Mouse (Mus musculus) c-Kit-positive CD71-positive TER-119-positive erythroid progenitor cells, embryonic 14.5 days (primary cell): Measurements from ENCODE around the gene Slf2.

Source experiments
- DNase-seq: peaks from one replicate; pipeline ENCODE4 v3.0.0-alpha.2; 2013; ENCODE audit warnings: low spot score

The Slf2 gene

DNA sequence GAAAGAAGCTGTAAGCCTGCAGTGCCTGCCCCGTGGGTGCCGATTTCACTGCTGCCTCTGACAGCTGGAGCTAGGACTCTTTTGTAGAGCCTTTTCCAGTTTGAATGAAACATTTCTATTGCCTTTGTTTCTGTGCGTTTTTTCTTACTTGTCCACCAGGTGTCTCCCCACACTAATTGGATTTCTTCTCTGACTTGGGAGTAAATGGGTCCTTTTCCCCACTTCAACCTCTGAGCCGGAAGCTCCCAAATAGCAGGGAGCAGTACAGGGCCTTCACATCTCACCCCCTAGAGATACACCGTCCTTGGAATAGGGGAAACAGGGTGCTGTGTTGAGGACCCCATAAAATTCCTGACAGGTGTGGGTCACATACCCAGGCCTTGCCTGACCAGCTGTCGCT lies 81.7 kb downstream of the Slf2 start:
- no peak for DNase-seq

DNA sequence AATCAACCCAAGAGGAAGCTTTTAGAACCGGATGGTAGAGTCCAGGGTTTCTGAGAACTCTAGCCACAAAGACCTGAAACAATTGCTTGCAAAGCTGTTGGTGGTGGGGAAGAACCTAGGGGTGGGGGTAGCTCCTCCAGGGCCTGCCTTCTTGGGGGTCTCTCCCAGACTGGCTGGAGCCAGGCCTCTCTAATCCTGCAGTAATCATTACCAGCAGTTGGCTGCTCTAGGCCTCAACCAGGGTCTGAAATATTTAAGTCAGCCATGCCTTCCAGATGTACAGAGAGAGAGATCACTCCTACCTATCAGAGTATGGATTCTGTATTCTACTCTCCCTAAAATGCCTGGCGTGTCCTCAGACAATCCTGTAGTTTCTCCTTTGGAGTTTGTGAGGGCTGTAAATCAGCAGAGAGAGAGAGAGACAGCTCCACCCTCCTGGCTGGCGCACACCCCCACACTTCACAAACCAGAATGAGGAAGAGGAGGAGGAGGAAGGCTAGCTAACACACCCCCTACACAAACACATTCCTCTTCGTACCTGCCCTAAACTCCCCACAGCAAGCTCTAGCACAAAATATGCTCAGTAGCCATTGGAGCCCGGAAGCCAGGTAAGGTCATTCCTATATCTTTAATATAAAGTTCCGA lies 82.8 kb downstream of the Slf2 start:
- no peak for DNase-seq

DNA sequence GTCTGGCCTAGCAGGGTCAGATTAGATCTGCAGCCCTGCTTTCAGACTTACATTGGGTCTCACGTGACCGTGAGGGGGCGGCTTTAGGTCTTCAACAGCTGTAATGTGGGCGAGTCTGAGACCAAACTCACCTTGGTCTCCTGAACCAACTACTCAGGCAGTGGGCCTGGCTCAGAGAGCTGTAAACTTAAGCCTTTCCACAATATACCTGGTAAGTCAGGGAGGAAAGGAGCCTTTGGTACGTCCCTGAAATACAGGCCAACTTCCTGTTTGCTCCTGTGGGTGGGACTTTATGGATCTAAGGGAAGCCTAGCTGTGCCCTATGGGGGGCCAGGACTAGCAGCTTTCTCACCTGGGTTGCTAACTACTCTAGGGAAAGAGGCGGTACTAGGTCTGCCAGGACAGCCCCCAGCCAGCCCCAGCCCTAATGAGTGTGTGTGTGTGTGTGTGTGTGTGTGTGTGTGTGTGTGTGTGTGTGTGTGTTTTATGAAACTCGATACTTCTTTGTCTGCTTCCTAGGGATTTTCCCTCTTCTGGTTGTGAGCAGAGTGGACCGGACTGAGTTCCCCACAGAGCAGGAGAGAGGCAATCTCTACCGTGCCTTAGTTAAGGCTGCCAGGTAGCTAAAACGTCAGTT lies 83.5 kb downstream of the Slf2 start, which contains the start of gene Lzts2:
Gene Lzts2 (plus strand): TSS at position 80 of the 637 bp plus-strand sequence.
- DNase-seq, result no peak

DNA sequence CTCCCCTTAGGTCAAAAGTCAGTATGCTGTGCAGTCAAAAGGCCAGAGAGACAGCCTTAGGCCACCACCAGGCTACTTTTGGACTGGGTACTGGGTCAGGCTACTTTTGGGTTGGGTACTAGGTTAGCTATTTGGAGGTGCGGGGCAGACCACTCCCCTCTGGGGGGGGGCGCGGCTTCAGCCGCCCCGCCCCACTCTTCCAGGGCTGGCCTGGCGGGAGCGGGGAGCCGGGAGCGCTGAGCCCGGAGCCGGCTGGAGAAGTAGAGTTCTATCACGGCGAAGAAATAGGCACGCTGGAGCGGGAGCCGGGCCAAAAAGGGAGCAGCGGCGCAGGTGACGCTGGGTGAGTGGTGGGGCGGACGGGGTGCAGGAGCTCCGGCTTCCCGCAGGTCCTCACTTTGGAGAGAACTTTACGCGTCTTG lies 84.0 kb downstream of the Slf2 start:
- DNase-seq, result no peak

DNA sequence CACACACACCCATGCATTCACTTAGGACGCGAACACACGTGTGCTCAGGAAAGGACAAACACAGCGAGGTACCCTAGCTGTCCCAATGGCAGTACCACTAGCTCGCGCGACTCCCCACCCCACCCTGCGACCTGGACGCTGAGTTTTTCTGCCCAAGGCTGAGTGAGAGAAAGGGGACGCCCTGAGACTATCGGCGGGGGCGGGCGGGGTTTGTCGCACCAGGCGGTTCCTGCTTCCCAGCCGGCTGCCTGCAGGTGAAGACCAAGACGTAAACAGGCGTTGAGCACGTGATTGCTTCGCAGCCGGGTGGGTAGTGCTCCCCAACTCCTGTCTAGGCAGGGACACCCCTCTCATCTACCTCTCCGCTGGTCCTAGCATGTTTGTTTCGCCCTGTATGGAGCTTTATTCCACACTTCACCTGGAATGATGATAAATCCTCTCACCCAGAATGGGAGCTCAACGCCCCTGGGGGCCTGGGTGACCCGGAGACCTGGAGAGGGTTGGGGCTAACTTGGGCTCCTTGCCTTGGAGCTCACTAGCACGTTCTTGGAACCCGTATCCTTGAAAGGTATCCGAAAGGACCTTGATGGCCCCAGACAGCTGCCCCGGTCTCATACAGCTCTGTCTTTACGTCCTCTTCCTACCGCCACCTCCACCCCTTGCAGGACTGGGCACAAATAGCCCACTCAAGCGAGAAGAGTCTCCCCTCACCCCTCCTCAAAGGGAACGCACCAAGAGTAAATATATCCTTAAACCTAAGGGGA lies 84.7 kb downstream of the Slf2 start:
- DNase-seq, result peak; percentile 49

DNA sequence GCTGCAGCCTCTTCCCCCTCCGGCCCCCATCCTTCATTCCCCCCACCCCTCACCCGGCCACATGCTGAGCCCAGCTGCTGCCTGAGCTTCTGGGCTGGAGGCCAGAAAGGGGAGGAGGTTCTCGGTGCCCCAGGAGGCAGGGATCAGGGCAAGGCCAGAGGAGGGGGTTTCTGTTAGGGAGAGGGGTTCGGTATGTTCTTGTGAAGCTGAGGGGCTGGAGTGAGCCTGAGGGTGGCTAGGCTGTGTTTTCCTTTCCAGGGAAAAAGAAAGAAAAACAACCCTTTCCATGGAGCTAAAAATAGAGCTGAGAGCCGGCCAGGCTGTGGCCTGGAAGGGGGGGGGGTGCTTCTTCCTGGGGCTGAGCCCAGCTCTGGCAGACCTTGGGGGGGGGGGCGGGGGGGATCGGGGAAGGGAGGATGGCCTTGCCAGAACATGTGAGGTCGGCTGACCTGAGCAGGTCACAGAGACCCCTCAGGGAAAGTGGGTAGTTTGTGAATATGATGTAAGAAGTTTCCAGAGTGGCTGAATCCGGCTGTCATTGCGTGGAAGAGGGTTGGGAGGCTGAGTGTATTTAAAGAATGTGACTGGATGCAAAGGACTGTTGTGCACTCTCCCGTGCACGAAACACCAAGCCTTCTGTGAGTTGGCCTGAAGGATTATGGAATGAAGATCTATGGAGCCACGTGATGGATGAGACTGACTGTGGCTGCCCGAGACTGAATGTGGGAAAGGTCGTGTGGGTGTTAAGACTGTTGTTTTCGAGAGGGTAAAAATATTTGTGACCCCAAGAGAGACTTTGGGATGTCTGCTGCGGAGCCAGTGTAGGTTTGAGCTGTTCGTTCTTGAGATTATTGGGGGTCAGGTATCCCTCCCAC lies 85.6 kb downstream of the Slf2 start:
- DNase-seq, result no peak

DNA sequence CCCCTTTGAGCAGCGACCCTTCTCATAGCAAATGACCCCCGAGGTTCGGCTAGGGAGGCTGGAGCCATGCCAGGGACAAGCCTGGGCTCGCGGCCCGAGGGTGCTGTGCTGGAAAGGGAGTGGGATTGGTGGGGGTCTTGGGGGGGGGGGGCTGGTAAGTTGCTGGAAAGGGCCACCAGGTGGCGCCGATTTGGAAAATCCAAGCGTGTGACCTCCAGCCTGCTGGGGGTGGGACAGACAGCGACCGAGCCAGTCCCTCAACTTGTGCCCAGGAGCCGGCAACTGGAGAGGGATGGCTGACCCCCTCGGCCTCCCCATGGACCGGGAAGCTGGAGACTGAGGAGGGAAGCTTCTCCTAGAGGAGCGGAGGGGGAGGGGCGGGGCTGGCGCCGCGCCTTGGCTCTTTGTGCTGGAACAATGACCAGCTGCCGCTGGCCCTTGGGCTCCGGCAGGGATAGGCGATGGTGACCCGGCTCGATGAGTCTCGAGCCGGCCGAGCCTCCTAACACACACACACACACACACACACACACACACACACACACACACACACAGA lies 86.3 kb downstream of the Slf2 start:
- DNase-seq, result no peak

DNA sequence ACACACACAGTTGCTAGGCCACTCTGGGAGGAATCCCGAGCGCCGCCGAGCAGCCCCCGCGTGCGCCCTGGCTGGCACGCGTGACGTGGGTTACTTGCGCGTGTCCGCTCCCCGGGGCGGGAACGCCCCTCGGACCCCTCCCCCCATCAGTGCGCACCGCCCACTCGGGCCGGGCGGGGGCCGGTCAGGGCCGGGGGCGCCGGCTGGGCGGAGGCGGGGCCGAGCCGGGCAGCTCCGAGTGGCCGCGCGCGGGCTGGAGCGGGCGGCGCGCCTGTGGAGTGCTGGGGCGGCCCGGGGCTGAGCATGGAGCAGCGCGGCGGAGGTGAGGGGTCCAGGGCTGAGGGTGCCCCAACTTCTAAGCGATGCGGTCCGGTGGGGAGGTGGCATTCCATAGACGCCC lies 87.0 kb downstream of the Slf2 start:
- no peak for DNase-seq

DNA sequence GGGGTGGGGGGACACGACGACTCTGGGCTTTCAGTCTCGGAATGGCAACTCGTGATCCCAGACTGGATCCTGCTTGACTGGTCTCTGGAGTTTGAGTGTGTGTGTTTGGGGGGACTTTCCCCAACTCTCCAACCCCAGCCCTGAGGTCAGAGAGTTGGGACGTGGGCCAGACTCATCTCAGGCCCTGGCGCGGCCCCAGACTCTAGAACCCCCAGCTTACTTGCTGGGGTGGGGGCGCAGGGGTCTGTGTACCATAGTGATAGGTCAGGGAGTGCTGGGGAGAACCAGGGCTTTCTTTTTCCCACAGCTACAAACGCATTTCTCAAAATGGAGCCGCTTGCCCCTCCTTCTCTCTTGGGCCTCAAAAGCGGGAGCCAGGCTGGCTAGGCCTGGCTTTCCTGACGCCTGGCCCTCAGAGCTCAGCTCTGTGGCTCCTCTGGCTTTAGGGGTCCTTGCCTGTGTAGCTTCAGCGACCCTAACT lies 87.4 kb downstream of the Slf2 start:
- no peak for DNase-seq

DNA sequence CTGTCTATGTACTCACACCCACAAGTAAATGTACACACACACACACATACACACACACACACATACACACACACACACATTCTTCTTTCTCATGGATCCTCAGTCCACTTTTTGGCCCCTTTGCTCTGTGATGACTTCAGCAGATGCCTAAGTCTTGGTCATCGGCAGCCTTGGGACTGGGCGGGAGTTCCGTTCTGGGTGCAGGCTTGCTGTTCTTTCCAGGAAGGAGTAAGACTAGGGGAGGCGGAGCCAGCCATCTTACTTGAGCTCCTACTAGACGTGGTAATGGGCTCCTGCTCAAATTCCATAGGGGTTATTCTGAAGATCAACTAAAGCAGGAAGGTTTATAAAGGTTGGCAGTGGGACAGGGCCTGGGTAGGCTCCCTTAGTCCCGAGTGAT lies 89.4 kb downstream of the Slf2 start:
- DNase-seq, result no peak

DNA sequence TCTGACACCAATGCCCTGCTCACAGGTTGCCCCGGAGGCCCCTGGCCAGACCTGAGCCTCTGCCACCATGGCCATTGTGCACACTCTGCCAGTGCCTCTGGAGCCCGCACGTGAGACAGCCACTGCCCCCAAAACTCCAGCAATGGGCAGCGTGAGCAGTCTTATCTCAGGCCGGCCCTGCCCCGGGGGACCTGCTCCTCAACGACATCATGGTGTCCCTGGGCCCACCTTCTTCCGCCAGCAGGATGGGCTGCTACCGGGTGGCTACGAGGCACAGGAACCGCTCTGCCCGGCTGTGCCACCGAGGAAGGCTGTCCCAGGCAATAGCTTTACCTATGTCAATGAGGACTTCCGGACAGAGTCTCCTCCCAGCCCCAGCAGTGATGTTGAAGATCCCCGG lies 90.4 kb downstream of the Slf2 start:
- no peak for DNase-seq

DNA sequence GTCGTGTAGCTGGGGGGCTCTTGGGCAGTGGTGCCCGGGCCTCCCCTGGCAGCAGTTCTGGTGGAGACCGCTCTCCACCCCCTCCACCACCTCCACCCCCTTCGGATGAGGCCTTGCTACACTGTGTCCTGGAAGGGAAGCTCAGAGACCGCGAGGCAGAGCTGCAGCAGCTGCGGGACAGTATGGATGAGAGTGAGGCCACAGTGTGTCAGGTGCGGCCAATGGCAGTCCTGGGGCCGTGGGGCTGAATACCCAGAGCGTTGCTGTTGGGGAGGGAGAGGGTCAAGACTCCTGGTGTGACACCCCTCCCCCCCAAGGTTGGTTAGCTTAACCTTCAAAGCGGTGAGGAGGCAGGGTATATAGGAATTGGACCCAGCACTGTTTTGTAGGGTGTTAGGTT lies 93.0 kb downstream of the Slf2 start:
- DNase-seq, result no peak

DNA sequence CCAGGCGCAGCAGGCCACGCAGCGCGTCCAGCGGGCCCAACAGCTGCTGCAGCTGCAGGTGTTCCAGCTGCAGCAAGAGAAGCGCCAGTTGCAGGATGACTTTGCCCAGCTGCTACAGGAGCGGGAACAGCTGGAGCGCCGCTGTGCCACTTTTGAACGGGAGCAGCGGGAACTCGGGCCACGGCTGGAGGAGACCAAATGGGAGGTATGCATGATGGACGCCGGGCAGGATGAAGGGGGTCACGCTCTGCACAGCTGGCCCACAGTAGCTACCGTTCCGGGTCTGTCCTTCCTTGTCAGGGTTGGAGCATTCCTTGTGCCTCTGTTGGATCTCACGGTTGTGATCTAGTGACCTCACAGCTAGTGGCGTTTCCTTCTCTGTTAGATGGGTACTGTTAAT lies 93.8 kb downstream of the Slf2 start:
- no peak for DNase-seq

DNA sequence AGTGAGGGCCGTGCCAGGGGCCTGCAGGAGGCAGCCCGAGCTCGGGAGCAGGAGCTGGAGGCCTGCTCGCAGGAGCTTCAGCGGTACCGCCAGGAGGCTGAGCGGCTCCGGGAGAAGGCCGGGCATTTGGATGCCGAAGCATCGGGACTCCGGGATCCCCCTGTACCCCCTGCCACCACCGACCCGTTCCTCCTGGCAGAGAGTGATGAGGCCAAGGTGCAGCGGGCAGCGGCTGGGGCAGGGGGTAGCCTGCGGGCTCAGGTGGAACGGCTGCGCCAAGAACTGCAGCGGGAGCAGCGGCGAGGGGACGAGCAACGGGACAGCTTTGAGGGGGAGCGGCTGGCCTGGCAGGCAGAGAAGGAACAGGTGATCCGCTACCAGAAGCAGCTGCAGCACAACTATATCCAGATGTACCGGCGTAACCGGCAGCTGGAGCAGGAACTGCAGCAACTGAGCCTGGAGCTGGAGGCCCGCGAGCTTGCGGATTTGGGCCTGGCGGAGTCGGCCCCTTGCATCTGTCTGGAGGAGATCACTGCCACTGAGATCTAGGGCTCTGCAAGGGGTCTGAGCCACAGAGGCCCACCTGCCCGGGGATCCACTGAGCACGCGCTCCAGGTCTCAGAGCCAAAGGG lies 95.1 kb downstream of the Slf2 start:
- DNase-seq, result no peak

DNA sequence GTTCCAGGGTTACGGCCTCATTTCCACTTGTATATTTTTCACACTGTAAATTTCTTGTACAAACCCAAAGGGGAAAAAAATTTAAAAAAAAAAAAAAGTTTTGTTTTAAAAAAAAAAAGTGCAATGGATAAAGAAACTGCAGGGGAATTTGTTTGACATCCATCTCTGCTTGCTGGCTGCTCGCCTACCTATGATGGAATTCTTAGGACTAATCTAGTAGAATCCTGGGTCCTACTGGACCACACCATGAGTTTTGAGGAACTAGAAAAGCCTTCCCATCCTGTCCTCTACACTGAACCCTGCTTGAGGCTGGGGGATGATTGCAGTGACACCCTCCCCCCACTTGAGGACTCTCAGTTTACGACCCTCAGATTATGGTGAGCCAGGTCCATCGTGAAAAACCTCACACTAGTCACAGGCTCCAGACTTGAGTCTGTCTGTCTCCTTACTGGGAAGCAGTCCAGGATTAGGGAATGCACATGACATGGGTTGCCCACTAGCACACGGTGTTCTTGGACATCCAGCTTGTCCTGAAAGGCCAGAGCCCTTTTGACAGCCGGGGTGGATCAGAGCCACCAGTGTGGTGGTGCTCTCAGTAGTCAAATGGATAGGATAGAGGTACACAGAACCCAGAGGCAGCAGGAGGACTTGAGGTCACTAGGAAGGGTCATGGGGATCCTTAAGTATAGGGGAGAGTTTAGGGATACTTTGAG lies 96.2 kb downstream of the Slf2 start:
- no peak for DNase-seq

DNA sequence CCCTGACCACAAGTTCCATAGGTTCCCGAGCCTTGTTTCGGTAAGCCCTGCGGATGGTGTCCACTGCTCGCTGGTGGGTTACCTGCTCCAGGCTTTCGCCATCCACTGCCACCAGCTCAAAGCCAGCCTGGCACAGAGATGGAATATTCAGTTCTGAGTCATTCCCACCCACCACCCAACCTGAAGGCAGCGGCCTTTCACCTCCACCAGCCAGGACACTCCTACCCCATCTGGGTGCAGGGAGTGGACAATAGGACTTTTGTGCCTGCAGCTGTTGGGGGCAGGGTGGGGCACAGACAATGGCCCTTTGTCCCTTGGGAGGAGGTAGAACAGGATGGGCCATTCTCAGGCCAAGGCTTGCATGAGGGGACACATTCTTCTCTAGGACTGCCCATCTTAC lies 96.9 kb downstream of the Slf2 start:
- DNase-seq, result no peak

DNA sequence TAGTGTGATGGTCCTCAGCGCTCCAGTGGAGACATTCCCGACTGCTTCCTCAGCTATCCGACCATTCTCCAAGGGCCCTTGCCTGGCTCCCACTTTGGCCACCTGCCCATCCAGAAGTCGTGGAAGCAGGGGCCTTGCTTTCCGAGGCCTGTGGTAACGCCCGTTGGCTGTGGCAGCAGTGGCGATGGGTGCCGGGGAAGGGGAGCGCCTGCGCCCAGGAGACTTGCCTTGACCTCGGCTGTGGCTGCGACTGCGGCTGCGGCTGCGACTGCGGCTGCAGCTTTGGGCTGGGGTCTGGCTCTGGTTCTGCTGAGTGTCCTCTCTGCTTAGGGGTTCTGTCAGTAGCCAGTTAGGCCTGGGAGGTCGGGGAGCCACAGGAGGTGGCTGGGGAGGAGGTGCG lies 97.8 kb downstream of the Slf2 start:
- DNase-seq, result no peak

DNA sequence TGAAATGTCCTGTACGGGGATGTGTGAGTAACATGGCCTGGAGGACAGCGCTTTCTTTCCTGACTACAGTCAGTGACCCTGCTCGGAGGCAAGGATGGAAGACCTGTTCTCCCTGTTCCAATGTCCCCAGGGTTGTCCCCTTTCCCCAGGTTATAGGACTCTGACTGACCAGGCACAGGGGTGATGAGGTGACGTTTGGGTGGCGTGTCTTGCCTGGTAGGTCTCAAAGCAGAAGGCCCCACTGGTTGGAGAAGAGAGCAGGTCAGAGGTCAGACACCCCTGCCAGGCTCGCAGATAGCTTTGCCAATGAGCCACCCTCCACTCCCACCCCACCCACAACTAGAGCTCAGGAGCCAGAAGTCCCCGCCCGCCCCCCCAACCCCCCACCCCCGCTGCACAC lies 98.6 kb downstream of the Slf2 start:
- DNase-seq, result no peak

DNA sequence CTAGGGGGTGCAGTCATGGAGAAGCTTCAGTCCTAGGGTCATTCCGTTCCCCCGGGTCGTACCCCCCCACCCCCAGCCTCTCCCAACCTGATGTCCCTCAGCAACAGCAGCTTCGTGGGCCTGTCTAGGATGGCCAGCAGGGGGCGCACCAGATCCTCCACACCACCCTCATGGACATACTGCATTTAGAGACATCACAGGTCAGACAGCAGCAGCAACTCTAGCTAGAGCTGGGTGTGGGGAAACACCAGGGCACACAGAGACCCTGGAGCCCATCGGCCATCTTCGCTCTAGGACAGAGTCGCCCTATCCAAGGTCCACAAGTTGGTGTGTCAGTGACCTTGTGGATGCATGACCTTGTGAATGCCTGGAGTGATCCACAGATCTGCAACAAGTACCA lies 99.2 kb downstream of the Slf2 start:
- DNase-seq, result peak; percentile 59

DNA sequence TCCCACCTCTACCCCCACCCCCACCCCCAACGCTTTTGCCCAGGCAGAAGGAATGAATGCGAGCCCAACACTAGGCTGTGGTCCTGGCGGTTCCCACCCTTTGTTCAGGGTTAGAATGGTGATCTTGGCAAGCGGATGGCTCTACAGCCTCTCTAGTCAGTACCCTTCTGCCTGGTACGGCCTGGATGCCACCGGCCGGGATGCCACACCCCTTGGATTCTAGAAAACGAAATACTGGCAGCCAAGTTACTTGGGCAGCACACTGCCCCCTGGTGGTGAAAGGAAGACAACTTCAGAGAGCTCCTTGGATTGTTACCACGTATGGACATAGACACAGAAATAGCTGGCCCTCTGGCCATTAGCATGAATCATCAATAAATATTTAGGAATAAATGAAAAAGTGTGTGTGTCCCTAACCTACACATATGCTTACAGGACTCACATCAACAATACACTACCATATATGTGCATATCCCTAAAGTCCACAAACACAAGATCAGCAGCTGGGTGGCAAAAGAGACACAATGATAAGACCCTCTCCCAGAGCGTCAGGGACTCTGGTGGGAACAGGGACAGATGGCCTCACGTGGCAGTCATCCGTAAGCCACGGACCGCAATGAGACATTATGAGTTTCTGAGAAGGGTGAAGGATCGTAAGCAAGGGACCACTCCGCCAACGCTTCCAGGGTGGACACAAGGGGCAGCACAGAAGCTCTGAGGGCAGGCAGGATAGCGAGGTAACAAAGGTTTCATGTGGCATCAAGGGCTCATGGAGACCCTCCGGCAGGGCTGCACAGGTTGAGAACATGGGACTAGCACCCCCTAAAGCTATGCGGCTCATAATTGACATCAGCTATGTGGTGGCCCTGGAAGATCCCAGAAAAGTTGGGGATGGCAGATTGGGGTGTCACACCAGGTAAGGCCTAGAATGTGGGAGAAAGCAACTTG lies 100.1 kb downstream of the Slf2 start:
- peak; percentile 82 for DNase-seq
